Mouse (Mus musculus) lung, embryonic 16.5 days (tissue): ENCODE results near the gene Znrf3. TPM values are rescaled to one million over a fixed set of nuclear protein-coding genes. Genes with fewer than 3 reads are reported as not detected.
A peak's percentile ranks its signal among the peaks of the same experiment; 100 is the strongest.

Source experiments
- ATAC-seq: fragments of 200-750 bp; cut with Nextera tagmentation; 2 replicates; pipeline ENCODE4 v1.8.0; 2017; ENCODE audit warnings: low read depth, mild to moderate bottlenecking, moderate library complexity
- H3K27ac ChIP-seq: fragments of 300-500 bp; sonication (generic); 2 replicates; pipeline ENCODE4 v1.5.1; 2014; ENCODE audit warnings: mild to moderate bottlenecking, control low read depth, low read length
- H3K27me3 ChIP-seq: fragments of 300-500 bp; sonication (generic); 2 replicates; pipeline ENCODE4 v1.6.1; 2014; ENCODE audit warnings: low read depth, low read length, mixed read lengths; ENCODE audit not compliant: control insufficient read depth, insufficient read depth
- H3K36me3 ChIP-seq: fragments of 300-500 bp; sonication (generic); 2 replicates; pipeline ENCODE4 v1.6.1; 2014; ENCODE audit warnings: low read length; ENCODE audit not compliant: control insufficient read depth, insufficient read depth
- H3K4me1 ChIP-seq: fragments of 300-500 bp; sonication (generic); replicated peaks from 2 replicates; pipeline ENCODE4 v1.6.1; 2014; ENCODE audit warnings: low read length, mixed read lengths; ENCODE audit not compliant: control insufficient read depth, insufficient read depth
- H3K4me2 ChIP-seq: fragments of 300-500 bp; sonication (generic); 2 replicates; pipeline ENCODE4 v1.6.1; 2014; ENCODE audit warnings: low read depth, low read length, control low read depth
- H3K4me3 ChIP-seq: fragments of 300-500 bp; sonication (generic); 2 replicates; pipeline ENCODE4 v1.5.1; 2014; ENCODE audit warnings: mild to moderate bottlenecking, low read length, control low read depth
- H3K9ac ChIP-seq: fragments of 300-500 bp; sonication (generic); 2 replicates; pipeline ENCODE4 v1.6.1; 2014; ENCODE audit warnings: low read length, control low read depth
- H3K9me3 ChIP-seq: fragments of 300-500 bp; sonication (generic); 2 replicates; pipeline ENCODE4 v1.6.1; 2016; ENCODE audit warnings: low read length; ENCODE audit not compliant: control insufficient read depth
- WGBS: fragments of 180-500 bp; shearing (Covaris S2); extraction: QIAGEN DNeasy Blood & Tissue Kit; methylation state at CpG from one replicate; pipeline ENCODE4 v1.1.7; 2014; 5-methylcytosine and 5-hydroxymethylcytosine counted together
- polyA plus RNA-seq: library from polyadenylated mRNA; unstranded; fragments of >200 nt; fragmentation: Nextera tagmentation; extraction: Ambion mirVana; gene quantifications from 2 replicates; pipeline ENCODE4 v1.2.1, GENCODE M21; 2015

The Znrf3 gene
- polyA plus RNA-seq, 1 experiment from 2014 or later, result 17.2 TPM

DNA sequence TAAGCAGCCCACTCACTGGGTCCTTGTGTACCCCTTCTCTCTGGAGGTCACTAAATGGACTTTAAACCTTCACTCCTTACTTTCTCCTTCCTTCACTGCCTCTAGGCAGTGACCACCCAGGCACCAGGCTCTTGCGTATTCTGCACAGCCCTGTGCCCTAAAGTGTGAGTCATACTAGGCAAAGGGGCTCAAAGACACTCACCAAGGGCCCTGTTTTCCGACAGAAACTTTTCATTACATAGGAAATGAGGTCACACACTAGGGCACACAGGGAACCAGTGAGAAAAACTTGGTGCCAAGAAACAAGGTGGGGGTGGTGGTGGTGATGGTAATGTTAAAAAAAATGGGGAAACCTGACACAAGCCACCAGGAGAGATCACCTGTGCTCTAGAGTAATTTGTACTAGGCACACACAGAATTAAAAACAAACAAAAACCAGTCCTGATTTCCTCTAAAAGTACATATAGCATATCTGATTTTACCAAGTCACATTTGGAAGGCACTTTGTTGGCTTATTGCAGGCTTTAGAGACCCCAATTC, 148.0 kb downstream of the Znrf3 start:
- Histone ChIP-seq H3K4me1 (peaks cover 31% of the 10 kb centered on the region), H3K4me3 (no peak overlapping the region), H3K4me2 (no peak overlapping the region), H3K27ac (peak overlapping the region; percentile 28), H3K9ac (no peak overlapping the region), H3K9me3 (no peaks in the 10 kb centered on the region), H3K36me3 (no peaks in the 10 kb centered on the region), H3K27me3 (no peaks in the 10 kb centered on the region)
- WGBS, result 20% methylated on average over 2 of the region's 2 CpGs
- ATAC-seq, result peak; percentile 49

DNA sequence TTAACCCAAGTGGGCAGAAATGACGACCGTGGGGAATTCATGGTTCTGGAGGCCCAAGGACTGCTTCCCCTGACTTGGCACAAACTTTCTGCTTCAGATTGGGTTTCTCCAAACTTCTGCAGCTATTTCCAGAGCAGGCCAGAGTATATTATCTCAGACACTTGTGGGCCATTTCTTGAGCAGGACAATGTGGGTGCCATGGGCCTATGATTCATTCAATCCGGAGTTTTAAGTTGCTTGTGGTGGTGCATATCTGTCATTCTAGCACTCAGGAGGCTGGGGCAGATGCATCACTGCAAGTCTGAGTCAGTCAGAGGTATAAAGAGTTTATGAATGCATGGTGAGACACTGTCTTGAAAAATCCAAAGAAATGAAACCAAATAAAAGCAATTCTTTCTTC, 149.8 kb downstream of the Znrf3 start:
- 71% methylated on average over 3 of the region's 3 CpGs for WGBS
- ATAC-seq, result no peak
- no peaks in the 10 kb centered on the region for H3K27me3 ChIP-seq
- H3K4me1 ChIP-seq, result peaks cover 31% of the 10 kb centered on the region
- H3K4me2 ChIP-seq, result no peak overlapping the region
- no peak overlapping the region for H3K4me3 ChIP-seq
- H3K9ac ChIP-seq, result no peak overlapping the region
- no peaks in the 10 kb centered on the region for H3K36me3 ChIP-seq
- H3K9me3 ChIP-seq, result no peaks in the 10 kb centered on the region
- no peak overlapping the region for H3K27ac ChIP-seq

- Histone ChIP-seq H3K9me3 (no peaks in the 10 kb centered on the region), H3K4me1 (peaks cover 2% of the 10 kb centered on the region; the same call in 1 of the 2 replicates), H3K9ac (no peak overlapping the region), H3K36me3 (peaks cover 9% of the 10 kb centered on the region; the same call in 1 of the 2 replicates), H3K27me3 (no peaks in the 10 kb centered on the region), H3K4me2 (no peak overlapping the region), H3K4me3 (no peak overlapping the region), H3K27ac (no peak overlapping the region)
- 9% methylated on average over 5 of the region's 5 CpGs for WGBS
- ATAC-seq, result no peak
Measured at GRCm38 (mm10) chr11:5290691-5291090, 154.0 kb downstream of the Znrf3 start.

DNA sequence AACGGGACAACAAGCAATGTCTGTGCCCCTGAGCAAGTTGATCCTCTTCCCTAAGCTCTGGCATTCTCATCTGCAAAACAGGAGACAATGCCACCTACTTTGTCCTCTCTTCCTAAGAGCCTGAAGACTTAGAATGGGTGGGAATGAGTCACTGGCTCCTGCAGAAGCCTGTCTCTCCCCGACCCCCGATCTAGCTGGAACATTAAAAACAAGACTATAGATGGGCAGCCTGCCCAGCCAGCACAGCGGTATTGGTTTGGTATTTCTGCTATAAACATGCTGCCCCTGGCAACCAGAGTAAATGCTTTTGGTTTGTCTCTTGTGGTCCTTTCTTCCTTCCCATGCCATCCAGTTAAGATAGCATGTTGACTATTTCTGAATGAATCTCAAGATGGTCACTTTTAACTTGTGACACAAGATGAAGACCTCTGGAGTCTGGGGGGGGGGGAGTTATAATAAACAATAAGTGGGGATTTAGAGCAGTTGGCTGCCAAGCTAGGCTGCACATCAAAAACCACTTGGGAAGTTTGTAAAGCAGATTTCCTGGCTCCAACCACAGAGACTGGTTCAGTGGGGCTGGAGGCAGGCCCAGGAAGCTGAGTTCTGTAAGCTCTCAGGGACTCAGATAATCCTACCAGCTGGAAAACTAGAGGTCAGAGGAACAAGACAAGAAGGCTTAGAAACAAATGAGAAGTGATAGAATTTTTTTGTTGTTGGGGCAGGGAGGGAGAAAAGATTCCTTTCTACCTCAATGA, 154.6 kb downstream of the Znrf3 start:
- 55% methylated on average over 4 of the region's 4 CpGs for WGBS
- H3K27me3 ChIP-seq, result no peaks in the 10 kb centered on the region
- no peak; the same call in 1 of the 2 replicates for ATAC-seq
- no peak overlapping the region for H3K4me2 ChIP-seq
- no peak overlapping the region for H3K9ac ChIP-seq
- no peaks in the 10 kb centered on the region; the same call in 1 of the 2 replicates for H3K4me1 ChIP-seq
- peaks cover 11% of the 10 kb centered on the region; the same call in 1 of the 2 replicates for H3K36me3 ChIP-seq
- H3K4me3 ChIP-seq, result no peak overlapping the region
- no peak overlapping the region for H3K27ac ChIP-seq
- no peaks in the 10 kb centered on the region for H3K9me3 ChIP-seq

DNA sequence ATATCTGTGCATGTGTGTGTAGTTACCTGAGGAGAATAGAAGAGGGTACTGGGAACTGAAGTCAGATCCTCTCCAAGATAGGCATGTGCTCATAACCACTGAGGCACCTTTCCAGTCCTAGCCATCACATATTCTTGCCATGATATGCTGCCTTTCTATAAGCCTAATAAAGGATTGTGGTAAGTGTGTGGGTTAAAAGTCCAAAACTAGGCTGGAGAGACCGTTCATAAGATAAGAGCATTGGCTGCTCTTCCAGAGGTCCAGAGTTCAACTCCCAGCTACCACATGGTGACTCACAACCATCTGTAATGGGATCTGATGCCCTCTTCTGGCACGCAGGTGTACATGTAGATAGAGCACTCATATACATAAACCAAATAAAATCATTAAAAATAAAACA, 160.7 kb downstream of the Znrf3 start:
- Histone ChIP-seq H3K9me3 (no peaks in the 10 kb centered on the region), H3K4me2 (no peak overlapping the region), H3K27me3 (no peaks in the 10 kb centered on the region), H3K36me3 (peaks cover 37% of the 10 kb centered on the region; the same call in 1 of the 2 replicates), H3K27ac (no peak overlapping the region), H3K4me3 (no peak overlapping the region), H3K9ac (no peak overlapping the region), H3K4me1 (no peaks in the 10 kb centered on the region)
- 86% methylated on average over 2 of the region's 2 CpGs for WGBS
- no peak for ATAC-seq

- Histone ChIP-seq H3K27me3 (no peaks in the 10 kb centered on the region), H3K9ac (no peak overlapping the region), H3K9me3 (no peaks in the 10 kb centered on the region), H3K36me3 (peaks cover 27% of the 10 kb centered on the region; the same call in 1 of the 2 replicates), H3K4me3 (no peak overlapping the region), H3K4me1 (no peaks in the 10 kb centered on the region), H3K4me2 (no peak overlapping the region), H3K27ac (no peak overlapping the region)
- ATAC-seq, result no peak
- 76% methylated on average over 7 of the region's 7 CpGs for WGBS
Measured at GRCm38 (mm10) chr11:5280932-5281331, 163.7 kb downstream of the Znrf3 start.

DNA sequence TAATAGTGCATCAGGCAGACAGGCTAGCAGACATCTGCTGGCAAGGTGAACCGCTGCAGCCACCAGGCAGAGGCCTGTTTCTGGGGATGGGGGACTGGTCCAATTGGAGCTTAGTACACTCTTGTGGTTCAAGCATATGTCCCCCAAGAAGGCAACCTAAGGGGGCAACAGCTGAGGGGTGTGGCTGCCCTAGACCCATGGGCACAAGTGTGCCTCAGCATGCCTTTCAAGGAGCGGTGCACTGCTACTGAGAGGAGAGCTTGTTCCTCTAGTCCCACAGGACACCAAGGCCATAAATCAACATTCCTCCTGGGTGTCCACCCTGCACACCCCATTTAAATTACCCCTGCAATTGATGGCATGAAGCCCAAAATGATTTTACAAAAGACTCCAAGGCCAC, 166.2 kb downstream of the Znrf3 start:
- no peak overlapping the region for H3K4me3 ChIP-seq
- 83% methylated on average over 2 of the region's 2 CpGs for WGBS
- no peak overlapping the region for H3K4me2 ChIP-seq
- H3K9ac ChIP-seq, result no peak overlapping the region
- ATAC-seq, result no peak
- H3K27me3 ChIP-seq, result no peaks in the 10 kb centered on the region
- H3K9me3 ChIP-seq, result no peaks in the 10 kb centered on the region
- H3K4me1 ChIP-seq, result no peaks in the 10 kb centered on the region
- H3K36me3 ChIP-seq, result peaks cover 18% of the 10 kb centered on the region; the same call in 1 of the 2 replicates
- no peak overlapping the region for H3K27ac ChIP-seq

- no peak overlapping the region for H3K4me3 ChIP-seq
- 69% methylated on average over 5 of the region's 5 CpGs for WGBS
- no peak for ATAC-seq
- H3K36me3 ChIP-seq, result peaks cover 14% of the 10 kb centered on the region; the same call in 1 of the 2 replicates
- no peak overlapping the region for H3K27ac ChIP-seq
- no peaks in the 10 kb centered on the region for H3K4me1 ChIP-seq
- no peak overlapping the region for H3K4me2 ChIP-seq
- no peaks in the 10 kb centered on the region for H3K27me3 ChIP-seq
- no peaks in the 10 kb centered on the region for H3K9me3 ChIP-seq
- no peak overlapping the region for H3K9ac ChIP-seq
Measured at GRCm38 (mm10) chr11:5277307-5277971, 167.2 kb downstream of the Znrf3 start.

GRCm38 (mm10) chr11:5275216-5275615, 169.4 kb downstream of the Znrf3 start:
- Histone ChIP-seq H3K27ac (no peak overlapping the region), H3K4me3 (no peak overlapping the region), H3K36me3 (0 out of 2 replicates have a peak, but pooled peaks cover 2% of the 10 kb centered on the region), H3K9ac (no peak overlapping the region), H3K4me1 (no peaks in the 10 kb centered on the region), H3K9me3 (no peaks in the 10 kb centered on the region), H3K27me3 (no peaks in the 10 kb centered on the region), H3K4me2 (no peak overlapping the region)
- ATAC-seq, result no peak
- WGBS, result 77% methylated on average over 4 of the region's 4 CpGs
